Mouse (Mus musculus) liver, adult 2 months (tissue): Measurements from ENCODE around the gene Tubg2. TPM values are rescaled to one million over a fixed set of nuclear protein-coding genes. Genes with fewer than 3 reads are reported as not detected.

Experiments used
- DNase-seq: peaks from one replicate; pipeline ENCODE4 v3.0.0-alpha.2; 2011; ENCODE audit warnings: low read depth, low spot score; ENCODE audit errors: extremely low read depth
- H3K27ac ChIP-seq: fragments of 200-500 bp; replicated peaks from 2 replicates; pipeline ENCODE4 v1.5.1; 2012; ENCODE audit warnings: low read depth, mild to moderate bottlenecking, control low read depth, inconsistent platforms, low read length; ENCODE audit not compliant: insufficient read depth
- H3K27me3 ChIP-seq: fragments of 200-500 bp; 2 replicates; pipeline ENCODE4 v1.6.1; 2012; ENCODE audit warnings: mild to moderate bottlenecking, moderate library complexity, low read length, inconsistent platforms; ENCODE audit not compliant: control insufficient read depth, insufficient read depth
- H3K36me3 ChIP-seq: fragments of 200-500 bp; 2 replicates; pipeline ENCODE4 v1.6.1; 2012; ENCODE audit warnings: low read length, inconsistent platforms; ENCODE audit not compliant: control insufficient read depth, insufficient read depth
- H3K4me1 ChIP-seq: fragments of 200-500 bp; 2 replicates; pipeline ENCODE4 v1.6.1; 2011; ENCODE audit warnings: low read length; ENCODE audit not compliant: control insufficient read depth, insufficient read depth
- H3K4me3 ChIP-seq: fragments of 200-500 bp; 2 replicates; pipeline ENCODE4 v1.5.1; 2011; ENCODE audit warnings: low read depth, mild to moderate bottlenecking, control low read depth, low read length, moderate library complexity; ENCODE audit not compliant: insufficient read depth
- H3K79me2 ChIP-seq: fragments of 200-500 bp; 2 replicates; pipeline ENCODE4 v1.6.1; 2012; ENCODE audit warnings: inconsistent platforms, mild to moderate bottlenecking, low read length, moderate library complexity; ENCODE audit not compliant: control insufficient read depth, insufficient read depth
- H3K9ac ChIP-seq: fragments of 200-500 bp; 2 replicates; pipeline ENCODE4 v1.6.1; 2012; ENCODE audit warnings: low read depth, mild to moderate bottlenecking, control low read depth, inconsistent platforms, low read length
- CTCF ChIP-seq: fragments of 200-500 bp; IDR thresholded peaks from 2 replicates; pipeline ENCODE4 v1.5.1; 2011; ENCODE audit warnings: low read depth, low read length, control low read depth
- POLR2A ChIP-seq: fragments of 200-500 bp; IDR thresholded peaks from 2 replicates; pipeline ENCODE4 v1.6.1; 2011; ENCODE audit warnings: low read length, control low read depth; ENCODE audit not compliant: insufficient read depth; ENCODE audit errors: extremely low read depth
- WGBS: fragments of 180-500 bp; shearing (Covaris S2); methylation state at CpG from one replicate; pipeline ENCODE4 v1.1.7; 2018; 5-methylcytosine and 5-hydroxymethylcytosine counted together
- polyA plus RNA-seq: library from polyadenylated mRNA; depleted of rRNA; stranded (reverse); fragments of >200 nt; gene quantifications from 2 replicates; pipeline ENCODE4 v1.2.3, GENCODE M21; 2012
- total RNA-seq: library from RNA; depleted of rRNA; stranded (reverse); fragments of >200 nt; gene quantifications from 2 replicates; pipeline ENCODE4 v1.2.3, GENCODE M21; 2014

The Tubg2 gene
- total and polyA plus RNA-seq, 2 experiments = 0.10 TPM; not detected in 1

GRCm38 (mm10) chr11:101176117-101176691 lies 20.5 kb downstream of the Tubg2 start:
- Histone ChIP-seq H3K27me3 (no peaks in the 10 kb centered on the region), H3K9ac (no peak overlapping the region), H3K4me3 (no peak overlapping the region; the same call in 1 of the 2 replicates), H3K79me2 (no peaks in the 10 kb centered on the region), H3K4me1 (peaks cover 15% of the 10 kb centered on the region), H3K36me3 (no peaks in the 10 kb centered on the region), H3K27ac (no peak overlapping the region)
- 11% methylated on average over 25 of the region's 25 CpGs for WGBS
- no peak for DNase-seq
- TF ChIP-seq CTCF = peak; percentile 54
- TF ChIP-seq POLR2A = no peak

GRCm38 (mm10) chr11:101176933-101177773 lies 21.4 kb downstream of the Tubg2 start:
- Histone ChIP-seq H3K27ac (no peak overlapping the region), H3K4me3 (no peak overlapping the region), H3K9ac (no peak overlapping the region), H3K27me3 (no peaks in the 10 kb centered on the region), H3K36me3 (no peaks in the 10 kb centered on the region), H3K4me1 (peaks cover 16% of the 10 kb centered on the region), H3K79me2 (no peaks in the 10 kb centered on the region)
- 56% methylated on average over 22 of the region's 22 CpGs for WGBS
- DNase-seq = no peak
- TF ChIP-seq CTCF = peak; percentile 61
- no peak for TF ChIP-seq POLR2A

- 76% methylated on average over 36 of the region's 36 CpGs for WGBS
- Histone ChIP-seq H3K9ac (no peak overlapping the region), H3K27me3 (no peaks in the 10 kb centered on the region), H3K4me1 (peaks cover 11% of the 10 kb centered on the region), H3K4me3 (no peak overlapping the region), H3K36me3 (no peaks in the 10 kb centered on the region), H3K27ac (no peak overlapping the region), H3K79me2 (no peaks in the 10 kb centered on the region)
- DNase-seq = no peak
- TF ChIP-seq CTCF (no peak), POLR2A (no peak)
Measured at GRCm38 (mm10) chr11:101178061-101179058, 22.7 kb downstream of the Tubg2 start.

- no peak overlapping the region for H3K9ac ChIP-seq
- no peaks in the 10 kb centered on the region for H3K36me3 ChIP-seq
- H3K27ac ChIP-seq = no peak overlapping the region
- no peak for DNase-seq
- H3K79me2 ChIP-seq = no peaks in the 10 kb centered on the region
- no peak for TF ChIP-seq POLR2A
- TF ChIP-seq CTCF = no peak
- H3K27me3 ChIP-seq = no peaks in the 10 kb centered on the region
- WGBS = 79% methylated on average over 15 of the region's 15 CpGs
- peaks cover 3% of the 10 kb centered on the region; the same call in 1 of the 2 replicates for H3K4me1 ChIP-seq
- H3K4me3 ChIP-seq = no peak overlapping the region
Measured at GRCm38 (mm10) chr11:101179306-101179705, 23.6 kb downstream of the Tubg2 start.

GRCm38 (mm10) chr11:101180261-101180660 lies 24.6 kb downstream of the Tubg2 start:
- no peaks in the 10 kb centered on the region for H3K36me3 ChIP-seq
- TF ChIP-seq POLR2A (no peak), CTCF (no peak)
- no peak overlapping the region for H3K27ac ChIP-seq
- H3K27me3 ChIP-seq = no peaks in the 10 kb centered on the region
- no peaks in the 10 kb centered on the region for H3K79me2 ChIP-seq
- no peak for DNase-seq
- H3K4me3 ChIP-seq = no peak overlapping the region
- H3K9ac ChIP-seq = no peak overlapping the region
- peaks cover 3% of the 10 kb centered on the region; the same call in 1 of the 2 replicates for H3K4me1 ChIP-seq
- 62% methylated on average over 17 of the region's 17 CpGs for WGBS
